Mouse (Mus musculus) embryonic facial prominence, embryonic 10.5 days (tissue): Measurements from ENCODE around the gene Odf3l2. TPM values are rescaled to one million over a fixed set of nuclear protein-coding genes. Genes with fewer than 3 reads are reported as not detected.

Experiments
- DNase-seq: peaks from one replicate; pipeline ENCODE4 v3.0.0-alpha.2; 2017; ENCODE audit warnings: low spot score
- H3K27ac ChIP-seq: fragments of 300-500 bp; sonication (generic); replicated peaks from 2 replicates; pipeline ENCODE4 v1.5.1; 2016; ENCODE audit warnings: mild to moderate bottlenecking
- H3K27me3 ChIP-seq: fragments of 300-500 bp; sonication (generic); replicated peaks from 2 replicates; pipeline ENCODE4 v1.6.1; 2016; ENCODE audit warnings: low read depth, mild to moderate bottlenecking; ENCODE audit not compliant: poor library complexity, severe bottlenecking
- H3K36me3 ChIP-seq: fragments of 300-500 bp; sonication (generic); replicated peaks from 2 replicates; pipeline ENCODE4 v1.6.1; 2016; ENCODE audit warnings: mild to moderate bottlenecking, moderate library complexity
- H3K4me1 ChIP-seq: fragments of 300-500 bp; sonication (generic); 2 replicates; pipeline ENCODE4 v1.6.1; 2016
- H3K4me3 ChIP-seq: fragments of 300-500 bp; sonication (generic); 2 replicates; pipeline ENCODE4 v1.5.1; 2016; ENCODE audit warnings: mild to moderate bottlenecking, moderate library complexity
- H3K9me3 ChIP-seq: fragments of 300-500 bp; sonication (generic); 2 replicates; pipeline ENCODE4 v1.6.1; 2016; ENCODE audit warnings: mild to moderate bottlenecking
- WGBS: fragments of 180-500 bp; shearing (Covaris S2); methylation state at CpG from one replicate; pipeline ENCODE4 v1.1.7; 2016; 5-methylcytosine and 5-hydroxymethylcytosine counted together
- polyA plus RNA-seq: library from polyadenylated mRNA; unstranded; fragments of >200 nt; fragmentation: Nextera tagmentation; extraction: Ambion mirVana; gene quantifications from 2 replicates; pipeline ENCODE4 v1.2.1, GENCODE M21; 2016

Gene Odf3l2
- polyA plus RNA-seq, 1 experiment from 2014 or later, result not detected

- Histone ChIP-seq H3K27me3 (no peaks in the 10 kb centered on the region; the same call in 1 of the 2 replicates), H3K27ac (peak within 1 kb of the TSS; percentile 96), H3K4me3 (peak within 1 kb of the TSS; percentile 94), H3K36me3 (peaks cover 21% of the 10 kb centered on the region), H3K9me3 (no peaks in the 10 kb centered on the region), H3K4me1 (peaks cover 26% of the 10 kb centered on the region)
- peak; percentile 91 for DNase-seq
- WGBS, result 0% methylated on average over 45 of the region's 45 CpGs
Observed at GRCm38 (mm10) chr10:79668771-79669575, 23.4 kb upstream of the Odf3l2 start, which contains the start of gene Tpgs1. TSS of gene Tpgs1 (plus strand) at chr10:79669369.

- Histone ChIP-seq H3K4me3 (no peak overlapping the region), H3K4me1 (peaks cover 32% of the 10 kb centered on the region), H3K9me3 (no peaks in the 10 kb centered on the region), H3K27me3 (no peaks in the 10 kb centered on the region; the same call in 1 of the 2 replicates), H3K36me3 (peaks cover 12% of the 10 kb centered on the region), H3K27ac (no peak overlapping the region)
- no peak for DNase-seq
- 79% methylated on average over 5 of the region's 5 CpGs for WGBS
Observed at GRCm38 (mm10) chr10:79668076-79668475, 22.5 kb upstream of the Odf3l2 start.

- H3K4me1 ChIP-seq, result peaks cover 27% of the 10 kb centered on the region
- DNase-seq, result no peak
- no peak overlapping the region for H3K4me3 ChIP-seq
- WGBS, result 72% methylated on average over 9 of the region's 9 CpGs
- H3K27ac ChIP-seq, result no peak overlapping the region
- no peaks in the 10 kb centered on the region; the same call in 1 of the 2 replicates for H3K27me3 ChIP-seq
- no peaks in the 10 kb centered on the region for H3K9me3 ChIP-seq
- no peaks in the 10 kb centered on the region for H3K36me3 ChIP-seq
Observed at GRCm38 (mm10) chr10:79666493-79666892, 21.0 kb upstream of the Odf3l2 start.

GRCm38 (mm10) chr10:79665051-79665450, 19.5 kb upstream of the Odf3l2 start:
- Histone ChIP-seq H3K27me3 (no peaks in the 10 kb centered on the region; the same call in 1 of the 2 replicates), H3K27ac (no peak overlapping the region), H3K36me3 (no peaks in the 10 kb centered on the region), H3K9me3 (no peaks in the 10 kb centered on the region), H3K4me3 (no peak overlapping the region), H3K4me1 (peaks cover 12% of the 10 kb centered on the region)
- no peak for DNase-seq
- WGBS, result 83% methylated on average over 8 of the region's 8 CpGs

- no peaks in the 10 kb centered on the region; the same call in 1 of the 2 replicates for H3K27me3 ChIP-seq
- peaks cover 11% of the 10 kb centered on the region for H3K4me1 ChIP-seq
- H3K9me3 ChIP-seq, result no peaks in the 10 kb centered on the region
- DNase-seq, result peak; percentile 90
- H3K4me3 ChIP-seq, result peak within 1 kb of the TSS; percentile 23
- 10% methylated on average over 13 of the region's 13 CpGs for WGBS
- no peaks in the 10 kb centered on the region for H3K36me3 ChIP-seq
- peak within 1 kb of the TSS; percentile 4; the same call in 1 of the 2 replicates for H3K27ac ChIP-seq
Observed at GRCm38 (mm10) chr10:79664131-79664665, 18.7 kb upstream of the Odf3l2 start, which contains the start of gene Madcam1. TSS of gene Madcam1 (plus strand) at chr10:79664559.

GRCm38 (mm10) chr10:79661861-79662260, 16.3 kb upstream of the Odf3l2 start:
- WGBS, result 50% methylated on average over 3 of the region's 3 CpGs
- Histone ChIP-seq H3K36me3 (no peaks in the 10 kb centered on the region), H3K4me3 (no peak overlapping the region), H3K27me3 (no peaks in the 10 kb centered on the region; the same call in 1 of the 2 replicates), H3K4me1 (peaks cover 11% of the 10 kb centered on the region), H3K27ac (0 out of 2 replicates have a peak overlapping the region, but pooled peaks have one; percentile 1), H3K9me3 (no peaks in the 10 kb centered on the region)
- no peak for DNase-seq

- no peak for DNase-seq
- Histone ChIP-seq H3K9me3 (no peaks in the 10 kb centered on the region), H3K4me1 (peaks cover 14% of the 10 kb centered on the region), H3K36me3 (no peaks in the 10 kb centered on the region), H3K27me3 (peaks cover 7% of the 10 kb centered on the region; the same call in 1 of the 2 replicates), H3K27ac (no peak overlapping the region), H3K4me3 (no peak overlapping the region)
- WGBS, result 84% methylated on average over 2 of the region's 2 CpGs
Observed at GRCm38 (mm10) chr10:79660298-79660697, 14.8 kb upstream of the Odf3l2 start.

- Histone ChIP-seq H3K36me3 (no peaks in the 10 kb centered on the region), H3K4me3 (no peak overlapping the region), H3K9me3 (no peaks in the 10 kb centered on the region), H3K4me1 (peaks cover 16% of the 10 kb centered on the region), H3K27ac (no peak overlapping the region), H3K27me3 (peaks cover 7% of the 10 kb centered on the region; the same call in 1 of the 2 replicates)
- 20% methylated on average over 4 of the region's 4 CpGs for WGBS
- peak; percentile 52 for DNase-seq
Observed at GRCm38 (mm10) chr10:79658829-79659228, 13.3 kb upstream of the Odf3l2 start.

- Histone ChIP-seq H3K9me3 (no peaks in the 10 kb centered on the region), H3K4me3 (no peak overlapping the region), H3K27ac (no peak overlapping the region), H3K4me1 (peaks cover 11% of the 10 kb centered on the region), H3K36me3 (no peaks in the 10 kb centered on the region), H3K27me3 (peaks cover 16% of the 10 kb centered on the region; the same call in 1 of the 2 replicates)
- DNase-seq, result peak; percentile 77
- WGBS, result 31% methylated on average over 1 of the region's 1 CpGs
Observed at GRCm38 (mm10) chr10:79654946-79655395, 9.4 kb upstream of the Odf3l2 start.

GRCm38 (mm10) chr10:79652789-79653188, 7.3 kb upstream of the Odf3l2 start:
- WGBS, result 83% methylated on average over 7 of the region's 7 CpGs
- Histone ChIP-seq H3K4me3 (no peak overlapping the region), H3K36me3 (no peaks in the 10 kb centered on the region), H3K27ac (no peak overlapping the region), H3K9me3 (no peaks in the 10 kb centered on the region), H3K27me3 (peaks cover 16% of the 10 kb centered on the region; the same call in 1 of the 2 replicates), H3K4me1 (peaks cover 11% of the 10 kb centered on the region)
- DNase-seq, result no peak

- DNase-seq, result peak; percentile 79
- WGBS, result 32% methylated on average over 7 of the region's 7 CpGs
Observed at GRCm38 (mm10) chr10:79649070-79649751, 3.7 kb upstream of the Odf3l2 start.

More at GRCm38 (mm10) chr10:79649070-79649751, 3.7 kb upstream of the Odf3l2 start:
- Histone ChIP-seq H3K27me3 (peaks cover 10% of the 10 kb centered on the region; the same call in 1 of the 2 replicates), H3K4me1 (no peaks in the 10 kb centered on the region; the same call in 1 of the 2 replicates), H3K9me3 (no peaks in the 10 kb centered on the region), H3K36me3 (no peaks in the 10 kb centered on the region), H3K4me3 (no peak overlapping the region), H3K27ac (no peak overlapping the region)
